Mouse (Mus musculus): ENCODE measurements around the gene Gm9745.
"Not testable (repeated sequence)": the region's sequence is repeated elsewhere in the genome, so short reads cannot be mapped to it uniquely, and the experiment has no call there.

- not testable (repeated sequence) for TF ChIP-seq CTCF, EP300 (IDR thresholded peaks at IDR 0.05; ENCODE audit: low read depth)
These were observed 4.5 kb upstream of the Gm9745 start, which contains the start of gene Idi2 for GRCm38 (mm10) chr13:8952563-8952962.
